Mouse (Mus musculus) brain, embryonic 14.5 days (tissue): Measurements from ENCODE around the gene Pitpnc1.

Experiments used
- CTCF ChIP-seq: fragments of 200-500 bp; IDR thresholded peaks from 2 replicates; pipeline ENCODE4 v1.5.1; 2012; ENCODE audit warnings: inconsistent platforms, mild to moderate bottlenecking, moderate library complexity, borderline replicate concordance; ENCODE audit not compliant: insufficient read depth, insufficient read length; ENCODE audit errors: extremely low read depth
- POLR2A ChIP-seq: fragments of 200-500 bp; IDR thresholded peaks from 2 replicates; pipeline ENCODE4 v1.6.1; 2012; ENCODE audit warnings: mild to moderate bottlenecking, inconsistent platforms, borderline replicate concordance; ENCODE audit not compliant: poor library complexity, insufficient read depth, insufficient read length, severe bottlenecking; ENCODE audit errors: extremely low read depth

DNA sequence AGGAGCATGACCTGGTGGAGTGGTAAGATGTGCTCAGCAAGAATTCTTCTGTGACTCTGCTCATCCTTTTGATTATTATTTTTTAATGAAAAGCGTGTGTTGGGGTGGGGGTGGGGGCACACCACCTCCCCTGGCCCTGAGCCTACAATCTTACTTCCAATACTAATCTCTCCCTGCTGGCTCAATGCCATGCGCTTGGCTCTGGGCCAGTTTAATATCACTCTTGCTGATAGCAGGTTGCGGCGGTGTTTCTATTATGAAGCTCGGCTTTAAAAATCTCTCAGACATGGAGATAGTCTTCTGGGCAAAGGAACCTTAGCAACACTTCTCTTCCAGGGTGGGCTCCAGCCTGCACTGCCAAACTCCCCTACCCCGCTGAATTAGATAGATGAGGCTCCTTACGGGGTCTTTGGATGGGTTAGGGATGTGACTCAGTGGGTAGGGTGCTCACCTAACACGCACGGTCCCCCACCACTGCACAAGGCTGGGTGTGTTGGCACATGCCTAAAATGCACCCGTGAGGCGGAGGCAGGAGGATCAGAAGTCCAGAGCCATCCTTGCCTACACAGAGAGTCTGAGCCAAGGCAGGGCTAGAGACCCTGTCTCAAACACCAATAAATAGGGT is 198.0 kb downstream of the Pitpnc1 start:
- no peak for TF ChIP-seq CTCF
- TF ChIP-seq POLR2A = no peak
